Mouse (Mus musculus) midbrain, embryonic 11.5 days (tissue): ENCODE results near the gene Herc3. TPM values are rescaled to one million over a fixed set of nuclear protein-coding genes. Genes with fewer than 3 reads are reported as not detected.

Experiments used
- ATAC-seq: fragments of 200-750 bp; cut with Nextera tagmentation; 2 replicates; pipeline ENCODE4 v1.8.0; 2017; ENCODE audit warnings: moderate TSS enrichment, moderate library complexity; ENCODE audit not compliant: low FRiP score
- DNase-seq: peaks from one replicate; pipeline ENCODE4 v3.0.0; 2015; ENCODE audit warnings: low spot score; ENCODE audit errors: missing footprints
- H3K27ac ChIP-seq: fragments of 300-500 bp; sonication (generic); 2 replicates; pipeline ENCODE4 v1.5.1; 2014; ENCODE audit warnings: low read depth, low read length
- H3K27me3 ChIP-seq: fragments of 300-500 bp; sonication (generic); 2 replicates; pipeline ENCODE4 v1.6.1; 2014; ENCODE audit warnings: mild to moderate bottlenecking, low read length, moderate library complexity, mixed read lengths; ENCODE audit not compliant: control insufficient read depth, insufficient read depth
- H3K36me3 ChIP-seq: fragments of 300-500 bp; sonication (generic); 2 replicates; pipeline ENCODE4 v1.6.1; 2014; ENCODE audit warnings: mild to moderate bottlenecking, low read length, moderate library complexity, mixed read lengths; ENCODE audit not compliant: control insufficient read depth, insufficient read depth
- H3K4me1 ChIP-seq: fragments of 300-500 bp; sonication (generic); 2 replicates; pipeline ENCODE4 v1.6.1; 2014; ENCODE audit warnings: low read length; ENCODE audit not compliant: control insufficient read depth, insufficient read depth
- H3K4me2 ChIP-seq: fragments of 300-500 bp; sonication (generic); 2 replicates; pipeline ENCODE4 v1.6.1; 2014; ENCODE audit warnings: mild to moderate bottlenecking, moderate library complexity
- H3K4me3 ChIP-seq: fragments of 300-500 bp; sonication (generic); 2 replicates; pipeline ENCODE4 v1.5.1; 2014; ENCODE audit warnings: low read depth, low read length
- H3K9ac ChIP-seq: fragments of 300-500 bp; sonication (generic); 2 replicates; pipeline ENCODE4 v1.6.1; 2014; ENCODE audit warnings: low read length
- H3K9me3 ChIP-seq: fragments of 300-500 bp; sonication (generic); 2 replicates; pipeline ENCODE4 v1.6.1; 2016; ENCODE audit warnings: low read length; ENCODE audit not compliant: control insufficient read depth
- WGBS: fragments of 180-500 bp; shearing (Covaris S2); extraction: QIAGEN DNeasy Blood & Tissue Kit; methylation state at CpG from one replicate; pipeline ENCODE4 v1.1.7; 2014; 5-methylcytosine and 5-hydroxymethylcytosine counted together
- polyA plus RNA-seq: library from polyadenylated mRNA; unstranded; fragments of >200 nt; fragmentation: Nextera tagmentation; extraction: Ambion mirVana; gene quantifications from 2 replicates; pipeline ENCODE4 v1.2.1, GENCODE M21; 2014

The Herc3 gene
- polyA plus RNA-seq, 1 experiment from 2014 or later, result 8.7 TPM

DNA sequence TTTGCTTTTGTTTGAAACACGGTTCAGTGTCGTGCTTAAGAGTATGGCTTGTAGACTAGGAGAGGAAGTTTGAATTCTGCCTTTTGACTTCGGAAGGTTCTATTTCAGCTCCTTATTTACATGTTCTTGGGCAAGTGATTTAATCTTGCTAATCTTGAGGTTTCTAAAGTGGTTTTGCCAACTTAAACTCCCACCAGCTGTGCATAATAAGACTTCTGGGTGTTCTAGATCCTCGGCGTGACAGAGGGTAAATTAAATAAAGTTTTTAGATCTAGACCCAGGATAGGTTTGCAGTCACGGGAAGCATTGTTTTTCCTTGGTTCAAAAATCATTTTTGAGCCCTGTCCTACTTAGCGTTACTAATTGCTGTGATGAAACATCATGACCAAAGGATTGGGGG is 3.2 kb downstream of the Herc3 start:
- WGBS, result 86% methylated on average over 7 of the region's 7 CpGs
- Histone ChIP-seq H3K4me2 (no peak overlapping the region), H3K9ac (no peak overlapping the region), H3K27me3 (no peaks in the 10 kb centered on the region), H3K9me3 (no peaks in the 10 kb centered on the region), H3K4me1 (peaks cover 5% of the 10 kb centered on the region; the same call in 1 of the 2 replicates), H3K27ac (no peak overlapping the region), H3K36me3 (no peaks in the 10 kb centered on the region), H3K4me3 (no peak overlapping the region)
- DNase-seq, result no peak
- ATAC-seq, result no peak

GRCm38 (mm10) chr6:58835591-58835990 is 4.3 kb downstream of the Herc3 start:
- Histone ChIP-seq H3K27ac (no peak overlapping the region), H3K9ac (no peak overlapping the region)

DNA sequence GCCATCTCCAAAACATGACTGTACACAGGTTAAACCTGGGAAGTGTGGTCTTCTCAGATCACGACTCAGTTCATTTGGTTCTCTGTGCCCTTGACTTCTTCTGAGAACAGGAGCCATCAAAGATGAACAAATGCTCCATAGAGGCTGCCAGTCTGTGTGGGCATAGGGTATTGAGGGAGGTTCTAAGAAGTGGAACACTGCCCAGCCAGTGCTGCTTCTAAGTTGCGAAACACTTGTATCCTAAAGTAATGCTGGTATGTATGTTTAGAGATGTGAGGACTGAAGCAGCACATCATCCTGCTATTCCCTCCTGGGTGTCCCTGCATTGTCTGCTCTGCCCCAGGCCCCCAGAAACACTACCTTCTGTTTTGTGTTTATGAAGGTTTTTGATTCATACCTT is 5.2 kb downstream of the Herc3 start:
- Histone ChIP-seq H3K36me3 (no peaks in the 10 kb centered on the region), H3K9me3 (no peaks in the 10 kb centered on the region), H3K4me3 (no peak overlapping the region), H3K27ac (no peak overlapping the region), H3K27me3 (no peaks in the 10 kb centered on the region), H3K4me2 (no peak overlapping the region), H3K4me1 (peaks cover 5% of the 10 kb centered on the region; the same call in 1 of the 2 replicates), H3K9ac (no peak overlapping the region)
- no peak for DNase-seq
- ATAC-seq, result no peak
- WGBS, result 92% methylated on average over 2 of the region's 2 CpGs

More at GRCm38 (mm10) chr6:58835591-58835990, 4.3 kb downstream of the Herc3 start:
- Histone ChIP-seq H3K36me3 (no peaks in the 10 kb centered on the region), H3K4me1 (peaks cover 5% of the 10 kb centered on the region; the same call in 1 of the 2 replicates), H3K4me2 (no peak overlapping the region), H3K9me3 (no peaks in the 10 kb centered on the region), H3K27me3 (no peaks in the 10 kb centered on the region), H3K4me3 (no peak overlapping the region)
- DNase-seq (no peak), ATAC-seq (no peak)
- WGBS, result 80% methylated on average over 1 of the region's 1 CpGs

GRCm38 (mm10) chr6:58837917-58838316 is 6.7 kb downstream of the Herc3 start:
- H3K36me3 ChIP-seq, result no peaks in the 10 kb centered on the region
- no peaks in the 10 kb centered on the region for H3K9me3 ChIP-seq
- no peaks in the 10 kb centered on the region for H3K27me3 ChIP-seq
- DNase-seq (no peak), ATAC-seq (peak; percentile 48; the same call in 1 of the 2 replicates)
- H3K27ac ChIP-seq, result no peak overlapping the region
- no peak overlapping the region for H3K4me2 ChIP-seq
- H3K4me1 ChIP-seq, result peaks cover 3% of the 10 kb centered on the region; the same call in 1 of the 2 replicates
- WGBS, result 8% methylated on average over 1 of the region's 1 CpGs
- no peak overlapping the region for H3K9ac ChIP-seq
- H3K4me3 ChIP-seq, result no peak overlapping the region

DNA sequence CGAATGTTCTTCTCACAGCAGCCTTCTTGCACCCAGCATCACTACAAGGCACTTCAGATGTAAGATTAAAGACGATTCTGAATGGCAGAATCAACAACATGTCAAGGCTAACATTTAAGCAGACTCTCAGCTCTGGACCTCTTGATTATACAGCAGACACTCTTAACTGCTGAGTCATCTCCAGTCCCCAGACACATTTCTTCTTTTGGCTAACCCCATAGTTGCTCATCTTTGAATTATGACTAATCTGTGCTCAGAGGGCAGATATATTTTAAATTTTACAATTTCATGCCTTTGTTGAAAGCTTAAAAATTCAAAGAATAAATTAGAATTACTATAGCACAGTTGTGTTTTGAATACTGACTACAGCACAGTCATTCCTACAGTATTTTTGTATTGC is 9.9 kb downstream of the Herc3 start:
- H3K9me3 ChIP-seq, result no peaks in the 10 kb centered on the region
- WGBS, result 81% methylated on average over 2 of the region's 2 CpGs
- no peaks in the 10 kb centered on the region for H3K36me3 ChIP-seq
- peaks cover 3% of the 10 kb centered on the region; the same call in 1 of the 2 replicates for H3K4me1 ChIP-seq
- DNase-seq (no peak), ATAC-seq (no peak)
- H3K27me3 ChIP-seq, result no peaks in the 10 kb centered on the region
- H3K4me3 ChIP-seq, result no peak overlapping the region
- H3K9ac ChIP-seq, result no peak overlapping the region
- no peak overlapping the region for H3K4me2 ChIP-seq
- H3K27ac ChIP-seq, result no peak overlapping the region

GRCm38 (mm10) chr6:58842186-58842585 is 10.9 kb downstream of the Herc3 start:
- H3K9ac ChIP-seq, result no peak overlapping the region
- H3K9me3 ChIP-seq, result no peaks in the 10 kb centered on the region
- no peaks in the 10 kb centered on the region for H3K36me3 ChIP-seq
- 61% methylated on average over 2 of the region's 2 CpGs for WGBS
- no peaks in the 10 kb centered on the region for H3K27me3 ChIP-seq
- H3K4me3 ChIP-seq, result no peak overlapping the region
- peaks cover 3% of the 10 kb centered on the region; the same call in 1 of the 2 replicates for H3K4me1 ChIP-seq
- DNase-seq (peak; percentile 69), ATAC-seq (no peak)
- H3K27ac ChIP-seq, result no peak overlapping the region
- H3K4me2 ChIP-seq, result no peak overlapping the region

- DNase-seq (no peak), ATAC-seq (no peak)
- Histone ChIP-seq H3K4me1 (no peaks in the 10 kb centered on the region), H3K36me3 (no peaks in the 10 kb centered on the region), H3K9ac (no peak overlapping the region), H3K4me3 (no peak overlapping the region), H3K4me2 (no peak overlapping the region), H3K9me3 (no peaks in the 10 kb centered on the region), H3K27ac (no peak overlapping the region), H3K27me3 (no peaks in the 10 kb centered on the region)
- 84% methylated on average over 9 of the region's 9 CpGs for WGBS
Observed at GRCm38 (mm10) chr6:58843580-58843979, 12.3 kb downstream of the Herc3 start.

DNA sequence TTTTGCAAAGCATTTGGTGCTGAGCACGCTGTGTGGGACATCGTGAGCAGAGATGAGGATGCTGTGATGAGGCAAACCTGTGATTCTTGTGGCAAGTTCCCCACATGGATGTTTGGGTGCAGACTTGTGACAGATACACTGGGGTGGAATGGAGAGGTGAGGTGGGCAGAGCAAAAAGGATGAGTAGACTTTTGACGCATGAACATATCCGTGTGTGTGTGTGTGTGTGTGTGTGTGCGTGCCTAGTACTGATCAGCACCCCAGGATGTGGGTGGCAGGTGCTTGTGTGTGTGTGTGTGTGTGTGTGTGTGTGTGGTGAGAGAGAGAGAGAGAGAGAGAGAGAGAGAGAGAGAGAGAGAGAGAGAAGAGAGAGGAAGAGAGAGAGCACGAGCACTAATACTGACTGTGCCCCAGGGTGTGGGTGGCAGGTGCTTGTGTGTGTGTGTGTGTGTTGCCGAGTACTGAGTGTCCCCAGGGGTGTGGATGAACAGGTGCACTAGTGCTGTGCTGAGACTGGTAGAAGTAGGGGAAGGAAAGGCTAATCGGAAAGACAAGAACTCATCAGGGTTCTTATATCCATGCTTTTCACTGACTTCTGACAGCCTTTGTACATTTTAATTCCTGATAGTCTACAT is 13.0 kb downstream of the Herc3 start:
- no peaks in the 10 kb centered on the region for H3K36me3 ChIP-seq
- ATAC-seq, result no peak
- H3K4me1 ChIP-seq, result no peaks in the 10 kb centered on the region
- H3K27ac ChIP-seq, result no peak overlapping the region
- H3K27me3 ChIP-seq, result no peaks in the 10 kb centered on the region
- H3K9ac ChIP-seq, result no peak overlapping the region
- no peak for DNase-seq
- H3K4me3 ChIP-seq, result no peak overlapping the region
- H3K4me2 ChIP-seq, result no peak overlapping the region
- WGBS, result 84% methylated on average over 8 of the region's 8 CpGs
- H3K9me3 ChIP-seq, result no peaks in the 10 kb centered on the region

- no peaks in the 10 kb centered on the region for H3K9me3 ChIP-seq
- H3K9ac ChIP-seq, result no peak overlapping the region
- H3K4me1 ChIP-seq, result no peaks in the 10 kb centered on the region
- ATAC-seq, result no peak
- no peak overlapping the region for H3K4me3 ChIP-seq
- no peak overlapping the region for H3K27ac ChIP-seq
- no peaks in the 10 kb centered on the region for H3K27me3 ChIP-seq
- WGBS, result 86% methylated on average over 9 of the region's 9 CpGs
- H3K4me2 ChIP-seq, result no peak overlapping the region
- H3K36me3 ChIP-seq, result no peaks in the 10 kb centered on the region
- peak; percentile 17 for DNase-seq
Observed at GRCm38 (mm10) chr6:58846850-58847692, 15.8 kb downstream of the Herc3 start.
